Mouse (Mus musculus) left cerebral cortex, adult 18-20 months (tissue): ENCODE measurements around the gene Srms. TPM values are rescaled to one million over a fixed set of nuclear protein-coding genes. Genes with fewer than 3 reads are reported as not detected.

Experiments
- DNase-seq, 2 experiments: peaks; one replicate each; pipeline ENCODE4 v3.0.0; 2021 to 2022; ENCODE audit warnings: low spot score in 2 of 2, mixed read lengths in 1 of 2
- long read RNA-seq, 2 experiments: library from polyadenylated mRNA; stranded (forward); transcript quantifications; one replicate each; pipeline ENCODE4 v2.0.0; 2021
- total RNA-seq, 2 experiments: library from RNA; stranded (reverse); gene quantifications; 2 replicates each; pipeline ENCODE4 v1.2.3; 2021

Gene Srms
- total RNA-seq, result under 1 TPM; 0.33 to 0.46 TPM
- long read RNA-seq, experiment 1, result 0 reads
- long read RNA-seq, experiment 2, result 0 reads

GRCm38 (mm10) chr2:181213021-181213445 is at the start of gene Srms:
Srms (minus strand) TSS chr2:181213185.
- no peak for DNase-seq

- DNase-seq, result no peak
These were observed 40.3 kb upstream of the Srms start for GRCm38 (mm10) chr2:181253248-181253647.

GRCm38 (mm10) chr2:181251841-181252240 is 38.9 kb upstream of the Srms start:
- DNase-seq, result no peak

- DNase-seq, result no peak
These were observed 36.2 kb upstream of the Srms start for GRCm38 (mm10) chr2:181249217-181249616.

- DNase-seq, result no peak
These were observed 32.0 kb upstream of the Srms start for GRCm38 (mm10) chr2:181245031-181245430.

- no peak for DNase-seq
These were observed 30.9 kb upstream of the Srms start for GRCm38 (mm10) chr2:181243706-181244394.

DNA sequence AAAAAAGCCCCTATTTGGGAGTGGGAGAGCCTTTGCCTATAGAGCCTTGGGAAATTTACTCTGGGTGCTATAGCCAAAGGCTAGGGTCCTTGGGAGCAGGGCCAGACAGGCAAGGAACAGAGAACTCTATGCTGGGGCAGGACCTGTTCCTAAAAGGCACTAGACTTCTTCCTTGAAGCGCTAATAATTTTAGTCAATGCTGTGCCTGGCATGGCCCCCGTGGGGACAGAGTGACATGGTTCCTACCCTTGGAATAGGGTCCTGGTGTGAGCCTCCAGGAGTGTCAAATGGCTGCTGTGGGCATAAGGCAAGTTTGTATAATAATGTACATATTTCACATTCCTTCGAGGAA is 29.3 kb upstream of the Srms start:
- no peak for DNase-seq

DNA sequence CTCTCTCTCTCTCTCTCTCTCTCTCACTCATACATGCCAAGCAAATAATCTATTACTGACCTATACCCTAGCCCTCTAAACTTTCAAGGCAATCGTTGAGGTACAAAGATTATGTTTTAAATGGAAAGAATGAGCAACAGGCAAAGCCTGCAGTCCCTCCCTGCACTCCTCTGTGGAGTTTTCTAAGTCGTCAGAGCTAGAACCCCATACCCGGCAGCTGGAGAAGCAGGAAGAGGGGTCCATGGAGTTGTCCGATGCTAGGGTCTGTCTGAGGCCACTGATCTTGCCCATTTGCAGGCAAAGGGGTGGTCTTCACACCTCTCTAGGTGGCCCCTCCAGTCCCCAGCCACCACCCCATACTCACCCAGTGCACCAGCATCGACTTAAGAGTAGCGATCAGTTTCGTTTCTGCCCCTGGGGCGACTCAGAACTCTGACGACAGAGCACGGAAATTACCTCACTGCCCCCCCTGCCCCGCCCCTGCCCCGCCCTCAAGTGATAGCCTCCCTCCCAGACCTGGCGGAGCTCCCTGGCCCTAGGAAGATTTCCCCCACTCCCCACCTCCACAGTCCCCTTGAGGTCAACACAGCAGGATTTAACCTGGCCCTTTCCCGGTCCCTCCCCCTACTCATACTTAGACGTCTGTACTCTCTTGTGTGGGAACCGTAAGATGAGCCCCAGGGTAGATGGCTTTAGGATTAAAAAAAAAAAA is 28.8 kb upstream of the Srms start, which contains the start of gene Helz2:
Gene Helz2, minus strand, starts transcription at position 426 of the 712 bp plus-strand sequence.
- DNase-seq, result no peak

DNA sequence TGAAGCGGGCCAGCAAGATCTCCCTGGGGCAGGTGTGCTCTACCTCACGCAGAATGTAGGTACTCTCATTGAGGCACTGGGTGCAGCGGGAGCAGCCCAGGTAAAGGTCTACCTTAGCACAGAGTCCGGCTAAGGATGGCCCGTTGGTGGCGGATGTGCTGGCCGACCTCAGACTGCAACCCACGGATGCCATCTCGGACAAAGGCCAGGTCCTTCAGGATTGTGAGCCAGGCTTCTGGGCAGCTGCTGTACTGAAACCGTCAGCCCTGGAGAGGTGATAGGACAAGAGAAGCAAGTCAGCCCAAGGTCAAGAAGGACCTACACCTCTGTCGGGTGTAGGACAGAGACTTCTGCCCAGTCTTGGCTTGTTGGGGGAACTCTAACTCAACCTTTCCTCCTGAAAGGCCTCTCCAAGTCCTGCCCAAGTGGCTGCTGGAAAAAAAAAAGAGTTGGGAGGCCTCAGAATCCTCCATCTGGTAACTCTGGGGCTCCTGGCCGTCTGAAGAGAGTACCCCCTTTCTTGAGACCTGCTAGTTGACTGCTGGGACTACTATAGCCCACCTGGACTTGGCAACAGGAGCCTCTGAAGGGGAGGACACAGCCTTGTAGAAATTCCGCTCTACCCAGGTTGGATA is 27.9 kb upstream of the Srms start:
- DNase-seq, result no peak

DNA sequence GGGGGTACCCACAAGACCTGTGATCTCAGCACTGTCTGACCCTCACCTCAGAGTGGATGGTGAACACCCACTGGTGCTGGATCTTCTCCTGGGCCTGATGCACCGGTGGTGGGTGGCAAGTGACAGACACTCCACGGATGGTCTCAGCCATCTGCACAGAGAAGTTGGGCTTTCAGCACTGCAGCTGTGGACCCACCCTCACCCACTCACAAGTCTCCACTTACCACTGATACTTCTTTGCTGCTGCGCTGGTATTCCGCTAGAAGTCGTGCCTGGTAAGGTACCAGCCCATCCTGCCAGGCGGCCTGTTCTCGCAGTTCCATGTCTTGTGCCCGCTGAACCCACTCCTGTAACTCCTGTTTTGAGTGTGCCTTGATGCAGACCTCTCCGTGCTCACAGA is 26.3 kb upstream of the Srms start:
- no peak for DNase-seq

DNA sequence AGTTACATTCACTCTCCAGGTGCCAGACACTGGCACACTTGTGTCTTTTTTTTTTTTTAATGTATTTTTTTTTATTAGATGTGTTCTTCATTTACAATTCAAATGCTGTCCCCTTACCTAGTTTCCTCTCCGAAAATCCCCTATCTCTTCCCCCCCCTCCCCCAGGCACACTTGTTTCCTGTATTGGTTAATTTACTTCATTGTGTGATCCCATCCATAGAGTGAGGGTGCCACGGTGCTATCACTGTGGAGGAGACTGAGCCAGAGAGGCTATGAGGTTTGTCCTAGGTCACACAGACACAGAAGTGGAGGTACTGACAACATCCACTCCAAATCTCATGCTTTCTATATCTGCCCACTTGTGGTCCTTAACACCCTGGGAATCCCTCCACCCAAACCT is 25.9 kb upstream of the Srms start:
- no peak for DNase-seq

DNA sequence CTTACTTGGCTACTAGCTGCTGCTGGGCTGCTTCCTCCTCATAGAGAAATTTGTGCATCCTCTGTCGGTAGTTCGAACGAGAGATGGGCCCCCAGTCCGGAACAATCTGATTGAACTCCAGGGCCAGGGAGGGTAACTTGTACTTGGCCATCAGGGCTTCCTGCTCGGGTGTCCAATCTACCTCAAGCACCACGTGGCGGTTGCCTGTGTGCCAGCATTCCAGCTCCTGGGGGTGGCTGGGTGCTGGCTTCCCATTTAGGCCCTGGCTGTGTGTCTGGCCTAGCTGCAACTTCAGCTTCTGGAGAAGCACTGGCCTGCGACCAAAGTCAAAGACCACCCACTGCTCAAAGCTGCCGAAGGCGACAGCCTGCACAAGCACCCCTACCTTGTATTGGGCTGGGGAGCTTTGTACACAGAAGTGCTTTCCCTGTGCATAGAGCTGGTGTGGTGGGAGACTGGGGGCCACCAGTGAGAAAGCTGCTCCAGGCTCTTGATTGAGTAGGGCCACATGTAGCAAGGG is 25.2 kb upstream of the Srms start:
- no peak for DNase-seq

- DNase-seq, result no peak
These were observed 24.4 kb upstream of the Srms start for GRCm38 (mm10) chr2:181237251-181238014.

DNA sequence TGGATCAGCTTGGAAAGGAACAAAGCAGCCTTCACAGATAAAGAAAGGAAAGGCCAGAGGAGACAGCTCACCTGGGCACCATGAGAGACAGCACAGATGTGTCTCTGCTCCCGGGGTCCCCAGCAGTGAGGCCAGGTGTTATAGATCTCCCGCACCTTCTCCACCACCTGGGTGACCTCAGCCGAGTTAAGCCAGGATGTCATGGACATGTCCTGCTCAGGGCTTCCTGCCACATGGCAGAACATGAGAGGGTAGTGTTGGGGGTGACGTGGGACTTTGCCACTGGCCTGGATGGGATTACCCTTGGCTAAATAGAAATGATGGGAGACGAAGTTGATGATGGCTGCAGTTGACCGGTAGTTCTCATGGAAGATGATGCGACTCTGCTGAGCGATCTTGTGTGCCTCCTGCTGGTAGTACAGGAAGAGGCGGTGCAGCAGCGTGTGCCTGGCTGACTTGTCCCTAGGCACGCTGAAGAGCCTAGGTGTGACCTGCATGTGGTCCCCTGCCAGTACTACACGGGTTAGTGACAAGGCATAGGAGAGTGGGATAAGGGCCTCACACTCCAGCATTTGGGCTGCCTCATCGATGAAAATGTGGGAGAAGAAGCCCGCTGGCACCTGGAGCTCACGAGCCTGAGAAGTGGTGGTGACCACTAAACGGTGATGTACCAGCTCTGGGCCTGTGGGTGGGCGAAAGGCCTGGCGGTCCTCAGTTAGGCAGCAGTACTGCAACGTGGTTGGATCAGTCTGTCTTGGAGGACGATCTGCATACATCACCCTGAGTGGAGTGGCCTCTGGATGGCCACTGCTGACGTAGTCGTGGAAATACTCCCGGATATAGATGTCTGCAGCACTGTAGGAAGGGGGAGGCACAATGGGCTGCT is 22.9 kb upstream of the Srms start:
- DNase-seq, result no peak

DNA sequence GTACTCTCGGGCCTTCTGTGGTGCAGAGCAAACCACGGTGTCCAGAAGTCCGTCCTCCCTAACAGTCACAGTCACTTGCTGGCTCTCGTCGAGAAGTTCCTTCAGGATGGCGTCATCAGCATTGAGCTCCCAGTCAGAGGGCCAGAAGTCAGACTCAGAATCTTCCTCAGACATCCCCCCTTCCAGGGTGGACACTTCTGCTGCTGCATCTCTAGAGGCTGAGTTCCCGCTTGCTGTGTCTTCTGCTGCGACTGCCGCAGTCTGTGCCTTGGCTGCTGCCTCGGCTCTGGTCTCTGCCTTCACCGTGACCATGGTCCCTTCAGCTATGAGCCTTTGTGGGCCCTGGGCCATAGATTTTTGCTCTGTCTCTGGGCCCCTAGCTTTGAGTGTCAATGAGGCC is 21.7 kb upstream of the Srms start:
- DNase-seq, result no peak

DNA sequence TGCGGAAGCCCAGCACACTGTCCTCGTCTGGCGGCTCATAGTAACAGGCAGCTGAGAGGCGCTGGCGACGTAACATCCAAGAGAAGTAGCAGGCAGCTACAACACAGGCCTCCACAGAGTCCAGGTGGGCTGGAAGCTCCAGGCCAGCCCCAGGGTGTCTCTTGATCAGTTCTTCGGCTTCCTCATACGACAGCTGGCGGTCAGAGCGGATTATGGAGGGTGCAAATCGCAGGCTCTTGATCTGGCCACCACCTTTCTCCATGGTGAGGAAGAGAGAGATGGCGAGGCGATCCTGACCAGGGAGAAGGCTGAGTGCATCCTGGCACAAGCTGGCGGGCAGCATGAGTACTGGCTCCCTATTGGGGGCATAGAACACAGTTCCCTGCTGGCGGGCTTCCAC is 20.5 kb upstream of the Srms start:
- DNase-seq, result no peak

DNA sequence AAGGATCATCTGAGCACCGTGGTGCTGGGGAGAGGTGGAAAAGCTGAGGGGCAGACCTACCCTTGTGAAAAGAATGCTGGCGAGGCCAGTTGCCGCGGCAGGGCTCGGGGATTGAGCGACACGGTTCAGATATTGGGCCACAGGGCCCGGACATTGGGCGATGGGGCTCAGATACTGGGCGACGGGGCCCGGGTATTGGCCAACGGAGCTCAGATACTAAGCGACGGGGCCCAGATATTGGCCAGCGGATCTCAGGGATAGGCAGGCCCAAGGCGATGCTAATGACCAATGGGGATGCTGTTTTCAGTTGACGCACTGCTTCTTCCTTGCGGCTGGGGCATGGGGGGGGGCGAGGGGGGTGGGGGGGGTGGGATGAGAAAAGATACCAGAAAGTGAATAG is 18.2 kb upstream of the Srms start:
- DNase-seq, result no peak

GRCm38 (mm10) chr2:181228335-181228734 is 15.3 kb upstream of the Srms start:
- no peak for DNase-seq

DNA sequence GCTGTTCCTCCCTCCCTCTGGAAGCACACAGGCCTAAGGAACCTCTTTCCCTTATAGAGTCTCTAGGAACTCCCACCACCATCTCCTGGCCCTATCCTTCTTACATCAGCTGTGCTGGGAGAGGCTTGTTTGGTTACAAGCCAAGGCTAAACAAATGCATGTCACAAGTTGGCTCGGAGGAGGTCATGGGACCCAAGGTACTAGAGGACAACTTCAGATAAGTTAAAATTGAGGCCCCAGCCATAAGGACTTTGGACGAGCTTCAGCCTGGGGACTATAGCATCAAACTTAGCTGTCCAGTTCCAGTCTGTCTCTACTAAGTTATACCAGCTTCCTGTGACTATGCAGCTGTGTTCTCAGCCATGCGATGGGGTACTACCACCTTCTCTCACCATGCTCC is 14.1 kb upstream of the Srms start:
- no peak for DNase-seq

GRCm38 (mm10) chr2:181224994-181225393 is 12.0 kb upstream of the Srms start:
- DNase-seq, result no peak
